Mouse (Mus musculus) macrophage (primary cell): ENCODE measurements at regions not wholly inside any gene's neighbourhood (a gene's known extent, or its start where the extent isn't known, plus 50 kb on each side); places are given as distances from the start of the nearest gene placed in this dataset.

Experiments
- H3K27ac ChIP-seq: fragments of 350-480 bp; formaldehyde crosslinking; 2 replicates; pipeline ENCODE4 v1.9.0; 2021
- H3K36me3 ChIP-seq: fragments of 350-480 bp; formaldehyde crosslinking; 2 replicates; pipeline ENCODE4 v1.9.0; 2021; ENCODE audit errors: inconsistent target
- H3K4me3 ChIP-seq: fragments of 350-480 bp; formaldehyde crosslinking; 2 replicates; pipeline ENCODE4 v1.9.0; 2021; ENCODE audit errors: inconsistent target
- H3K79me2 ChIP-seq: fragments of 350-480 bp; formaldehyde crosslinking; 2 replicates; pipeline ENCODE4 v1.9.0; 2021; ENCODE audit errors: inconsistent target
- WGBS: methylation state at CpG from one replicate; pipeline ENCODE4 v1.1.7; 2026; ENCODE audit warnings: inconsistent platforms; ENCODE audit not compliant: missing documents; 5-methylcytosine and 5-hydroxymethylcytosine counted together

- WGBS = 73% methylated on average over 10 of the region's 10 CpGs
- Histone ChIP-seq H3K79me2 (no peaks in the 10 kb centered on the region), H3K36me3 (no peaks in the 10 kb centered on the region), H3K27ac (no peak overlapping the region), H3K4me3 (no peak overlapping the region)
Observed at GRCm38 (mm10) chr8:35321270-35321865, 444.2 kb upstream of the Gm19410 start.

- no peaks in the 10 kb centered on the region for H3K36me3 ChIP-seq
- no peak overlapping the region for H3K4me3 ChIP-seq
- no peak overlapping the region for H3K27ac ChIP-seq
- WGBS = 92% methylated on average over 13 of the region's 15 CpGs
- H3K79me2 ChIP-seq = no peaks in the 10 kb centered on the region
Observed at GRCm38 (mm10) chr8:35323180-35323975, 442.2 kb upstream of the Gm19410 start.
